Mouse (Mus musculus): ENCODE measurements around the gene Slc22a22. TPM values are rescaled to one million over a fixed set of nuclear protein-coding genes. Genes with fewer than 3 reads are reported as not detected.

The Slc22a22 gene
- total RNA-seq (2023; ENCODE audit: inconsistent age) = not detected in 4 replicates

GRCm38 (mm10) chr15:57477525-57477924, at the start of gene Slc22a22:
Gene Slc22a22, minus strand, starts transcription at chr15:57477625.

Data from B cell, adult (primary cell).